Mouse (Mus musculus) gastrocnemius, adult 2 months (tissue): ENCODE data around the gene Slc50a1. TPM values are rescaled to one million over a fixed set of nuclear protein-coding genes. Genes with fewer than 3 reads are reported as not detected.

Experiments used
- DNase-seq: peaks from one replicate; pipeline ENCODE4 v3.0.0; 2022
- H3K27ac ChIP-seq: fragments of 200-600 bp; 2 replicates; pipeline ENCODE4 v1.8.1; 2022; ENCODE audit warnings: mild to moderate bottlenecking
- H3K4me3 ChIP-seq: fragments of 200-600 bp; 2 replicates; pipeline ENCODE4 v1.8.1; 2022; ENCODE audit warnings: mild to moderate bottlenecking, moderate library complexity
- CTCF ChIP-seq: fragments of 200-600 bp; IDR thresholded peaks from 2 replicates; pipeline ENCODE4 v1.8.1; 2022; ENCODE audit warnings: antibody characterized with exemption, mild to moderate bottlenecking, moderate library complexity
- intact Hi-C: fragments of 180-260 bp; cut with DNase I; formaldehyde crosslinking; loops from one replicate; pipeline ENCODE4 v1.15.1; 2025
- total RNA-seq, 2 experiments: library from RNA; stranded (reverse); gene quantifications; 2 replicates each; pipeline ENCODE4 v1.2.3; 2021

Gene Slc50a1
- total RNA-seq, 2 experiments from 2014 or later, result 8.9 to 9.7 TPM

- DNase-seq, result no peak
- Histone ChIP-seq H3K27ac (no peak overlapping the region), H3K4me3 (no peak overlapping the region)
- TF ChIP-seq CTCF, result no peak
- intact Hi-C loops, result no loop called here
These were observed 35.4 kb upstream of the Slc50a1 start for GRCm38 (mm10) chr3:89305551-89306325.

DNA sequence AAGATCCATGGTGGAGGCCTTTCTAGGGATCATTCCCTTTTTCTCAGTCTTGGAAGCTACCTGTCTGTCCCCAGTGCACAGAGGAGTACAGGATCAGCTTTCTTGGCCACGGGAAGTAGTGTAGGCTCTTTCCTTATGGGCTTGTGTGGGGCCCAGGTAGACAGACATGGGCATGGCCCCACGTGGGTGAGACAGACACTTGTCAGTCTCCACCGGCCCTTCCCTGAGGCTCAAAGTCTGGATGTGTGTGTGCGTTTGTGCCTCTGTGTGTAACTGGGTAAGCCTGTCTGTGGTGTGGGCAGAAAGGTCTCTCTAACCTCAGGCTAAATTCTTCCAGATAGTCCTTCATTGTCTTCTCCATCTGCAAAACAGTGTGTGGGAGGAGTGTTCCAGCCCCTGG is 34.7 kb upstream of the Slc50a1 start:
- Histone ChIP-seq H3K4me3 (no peak overlapping the region), H3K27ac (no peak overlapping the region)
- TF ChIP-seq CTCF, result no peak
- intact Hi-C loops, result no loop called here
- DNase-seq, result no peak

GRCm38 (mm10) chr3:89304440-89304839 is 34.1 kb upstream of the Slc50a1 start:
- DNase-seq, result no peak
- no peak overlapping the region for H3K4me3 ChIP-seq
- no peak for TF ChIP-seq CTCF
- intact Hi-C loops, result no loop called here
- no peak overlapping the region for H3K27ac ChIP-seq

DNA sequence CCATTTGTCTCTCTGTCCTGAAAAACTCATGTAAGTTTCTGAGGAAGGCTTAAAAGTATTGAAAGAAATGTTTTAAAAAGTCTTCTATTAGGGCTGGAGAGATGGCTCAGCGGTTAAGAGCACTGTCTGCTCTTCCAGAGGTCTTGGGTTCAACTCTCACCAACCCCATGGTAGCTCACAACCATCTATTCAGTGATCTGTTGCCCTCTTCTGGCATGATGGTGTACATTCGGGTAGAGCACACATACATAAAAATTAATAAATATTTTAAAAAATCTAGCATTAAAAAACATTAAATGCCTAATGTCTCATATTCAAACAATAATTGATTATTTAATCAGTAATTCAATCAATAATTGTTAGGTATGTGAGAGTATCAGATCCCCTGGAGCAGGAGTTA is 30.1 kb upstream of the Slc50a1 start:
- no peak for DNase-seq
- intact Hi-C loops, result no loop called here
- TF ChIP-seq CTCF, result peak; percentile 32; the same call in 1 of the 2 replicates
- no peak overlapping the region for H3K4me3 ChIP-seq
- no peak overlapping the region for H3K27ac ChIP-seq

DNA sequence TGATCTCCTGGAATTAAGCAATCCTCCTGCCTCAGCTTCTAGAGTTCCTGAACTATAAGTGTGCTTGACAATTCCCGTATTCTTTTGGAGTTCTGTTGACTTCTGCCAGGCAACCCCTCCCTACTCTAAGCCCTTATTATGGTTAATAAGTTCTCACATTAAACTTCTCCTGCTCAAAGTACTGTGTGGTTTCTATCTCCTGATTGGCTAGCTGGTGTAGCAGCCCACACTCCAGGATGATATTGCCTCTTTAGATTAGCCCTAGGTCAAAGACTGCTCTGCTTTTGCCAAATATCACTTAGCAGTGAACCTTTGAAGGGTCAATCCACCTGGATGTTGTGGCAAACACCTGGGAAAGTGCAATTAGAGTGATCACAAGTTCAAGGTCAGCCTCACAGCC is 29.7 kb upstream of the Slc50a1 start:
- Histone ChIP-seq H3K4me3 (peak overlapping the region; percentile 64), H3K27ac (no peak overlapping the region)
- DNase-seq, result no peak
- TF ChIP-seq CTCF, result no peak
- intact Hi-C loops, result no loop called here

- no peak for DNase-seq
- peak overlapping the region; percentile 38; the same call in 1 of the 2 replicates for H3K27ac ChIP-seq
- peak overlapping the region; percentile 64 for H3K4me3 ChIP-seq
- intact Hi-C loops, result no loop called here
- no peak for TF ChIP-seq CTCF
These were observed 29.1 kb upstream of the Slc50a1 start for GRCm38 (mm10) chr3:89299499-89299898.

- TF ChIP-seq CTCF, result no peak
- intact Hi-C loops, result no loop called here
- Histone ChIP-seq H3K4me3 (no peak overlapping the region), H3K27ac (no peak overlapping the region)
- no peak for DNase-seq
These were observed 28.5 kb upstream of the Slc50a1 start for GRCm38 (mm10) chr3:89298908-89299307.

GRCm38 (mm10) chr3:89296761-89297396 is 26.5 kb upstream of the Slc50a1 start:
- no peak overlapping the region for H3K4me3 ChIP-seq
- TF ChIP-seq CTCF, result no peak
- DNase-seq, result no peak
- intact Hi-C loops, result no loop called here
- H3K27ac ChIP-seq, result no peak overlapping the region

DNA sequence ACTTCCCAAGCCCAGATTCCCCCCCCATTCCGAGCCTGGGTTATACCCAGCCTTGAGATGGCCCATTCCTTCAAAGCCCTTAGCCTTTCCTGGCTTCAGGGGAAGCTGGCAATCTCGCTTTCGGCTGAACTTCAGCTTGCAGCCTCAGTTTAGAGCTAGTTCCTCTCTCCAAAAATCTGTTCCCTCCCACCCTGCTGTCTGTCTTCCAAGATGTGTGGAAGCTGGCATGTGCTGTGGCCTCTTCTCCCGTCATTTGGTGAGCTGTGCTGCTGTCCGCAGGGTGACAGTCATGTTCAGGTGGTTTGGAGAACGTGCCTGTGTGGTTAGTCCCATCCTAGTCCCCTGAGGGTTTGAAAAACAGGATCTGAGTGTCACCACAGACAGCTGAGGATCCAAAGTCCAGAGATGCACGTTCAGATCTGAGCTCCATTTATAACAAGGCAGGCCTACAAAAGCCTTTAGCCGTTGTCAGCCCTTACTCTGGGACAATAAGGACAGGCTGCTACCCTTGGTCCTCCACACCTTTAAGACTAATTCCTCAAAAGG is 25.4 kb upstream of the Slc50a1 start:
- intact Hi-C loops, result no loop called here
- H3K4me3 ChIP-seq, result no peak overlapping the region
- H3K27ac ChIP-seq, result no peak overlapping the region
- no peak for DNase-seq
- TF ChIP-seq CTCF, result no peak

- H3K27ac ChIP-seq, result no peak overlapping the region
- intact Hi-C loops, result no loop called here
- no peak for TF ChIP-seq CTCF
- no peak for DNase-seq
- no peak overlapping the region for H3K4me3 ChIP-seq
These were observed 23.8 kb upstream of the Slc50a1 start for GRCm38 (mm10) chr3:89294195-89294594.

- H3K27ac ChIP-seq, result no peak overlapping the region
- H3K4me3 ChIP-seq, result no peak overlapping the region
- DNase-seq, result no peak
- intact Hi-C loops, result no loop called here
- TF ChIP-seq CTCF, result no peak
These were observed 23.0 kb upstream of the Slc50a1 start for GRCm38 (mm10) chr3:89293247-89293918.

DNA sequence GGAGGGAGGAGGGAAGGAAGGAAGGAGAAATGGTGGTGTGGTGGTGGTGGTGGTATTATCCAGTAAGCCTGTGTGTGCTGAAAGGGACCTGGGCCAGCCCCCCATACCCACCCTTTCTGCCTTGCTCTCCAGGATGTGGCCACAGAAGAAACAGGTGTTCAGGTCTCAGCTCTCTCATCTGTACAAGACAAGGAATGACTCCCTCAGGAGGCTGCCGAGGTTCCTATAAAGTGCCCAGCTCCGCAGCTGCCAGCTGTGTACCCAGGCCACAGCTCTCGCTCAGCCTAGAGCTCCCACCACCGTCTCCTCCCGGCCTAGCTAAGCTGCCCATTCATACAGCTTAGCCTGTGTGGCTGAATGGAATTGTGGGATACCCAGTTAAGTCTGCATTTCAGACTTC is 21.9 kb upstream of the Slc50a1 start:
- Histone ChIP-seq H3K4me3 (no peak overlapping the region), H3K27ac (no peak overlapping the region)
- no peak for TF ChIP-seq CTCF
- intact Hi-C loops, result no loop called here
- no peak for DNase-seq

DNA sequence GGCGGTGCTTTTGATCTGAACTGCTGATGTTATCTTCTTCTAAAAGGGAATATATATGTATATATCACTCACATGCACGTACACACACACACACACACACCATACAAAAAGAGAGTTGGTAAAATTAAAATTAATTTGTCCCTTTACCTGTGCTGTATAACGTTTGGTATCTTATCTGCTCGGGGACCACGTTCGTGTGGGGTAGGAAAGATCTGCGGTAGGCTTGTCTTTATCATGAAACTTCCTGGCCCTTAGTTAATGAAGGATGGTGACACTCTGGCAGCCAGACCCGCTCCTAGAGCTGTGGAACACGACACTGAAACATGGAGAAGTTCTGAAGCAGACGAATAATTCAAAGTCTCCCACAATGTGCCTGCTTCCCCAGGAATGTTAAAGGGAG is 21.5 kb upstream of the Slc50a1 start:
- Histone ChIP-seq H3K27ac (no peak overlapping the region), H3K4me3 (no peak overlapping the region)
- no peak for DNase-seq
- TF ChIP-seq CTCF, result no peak
- intact Hi-C loops, result no loop called here
